Mouse (Mus musculus): Measurements from ENCODE around the gene Rbx1.

GRCm38 (mm10) chr15:81431195-81431594 lies 34.9 kb upstream of the Rbx1 start:
- no peak for TF ChIP-seq POU5F1 (IDR thresholded peaks at IDR 0.05; ENCODE audit: borderline replicate concordance, low read length)
- TF ChIP-seq CTCF (conservative IDR thresholded peaks at IDR 0.05; ENCODE audit: low read length) = no peak
- TF ChIP-seq NANOG (IDR thresholded peaks at IDR 0.05; ENCODE audit: borderline replicate concordance, low read length) = no peak
